22 mouse cellular contexts compared by ENCODE assay signal in genomic region chr13:69772358-69772757, GRCm38 (mm10). TPM values are rescaled to one million over a fixed set of nuclear protein-coding genes. Genes with fewer than 3 reads are reported as not detected.
A peak's percentile ranks its signal among the peaks of the same experiment; 100 is the strongest.
DNase-seq lines count a peak whose midpoint lies in the region; ATAC-seq and TF ChIP-seq lines count a peak whose summit lies in the region.
"Had no signal": no experiment of that assay in that cellular context is flagged by ENCODE, and none has a peak within 500 bp of the region (broad histone marks: within the 10 kb centered on the region; RNA-seq: fewer than 3 reads in every experiment).

No protein-coding gene starts in this region.

- H3K36me3 ChIP-seq in heart, embryonic 12.5 days = no peaks in the 10 kb centered on the region
- no peaks in the 10 kb centered on the region for H3K36me3 ChIP-seq in megakaryocyte, embryonic 14.5 days (replicated peaks; ENCODE audit: low read length)
- no peaks in the 10 kb centered on the region for H3K36me3 ChIP-seq in testis, adult 2 months (ENCODE audit: control insufficient read depth, insufficient read depth, low read length)
- H3K36me3 ChIP-seq: G1E had no signal

- H3K9ac ChIP-seq in heart, embryonic 12.5 days = no peak overlapping the region

- no peaks in the 10 kb centered on the region for H3K4me1 ChIP-seq in heart, embryonic 12.5 days (replicated peaks)
- no peaks in the 10 kb centered on the region; the same call in 1 of the 2 replicates for H3K4me1 ChIP-seq in megakaryocyte, embryonic 14.5 days
- peaks cover 2% of the 10 kb centered on the region; the same call in 1 of the 2 replicates for H3K4me1 ChIP-seq in testis, adult 2 months (ENCODE audit: control insufficient read depth, insufficient read depth, low read length)

- ATAC-seq in heart, embryonic 12.5 days (ENCODE audit: insufficient number of reproducible peaks, low FRiP score) = no peak
- ATAC-seq in megakaryocyte, adult 5-6 weeks (ENCODE audit: poor library complexity, severe bottlenecking) = no peak
- ATAC-seq: activated CD4-positive, CD25-positive, alpha-beta regulatory T cell, adult 4 months; CD4-positive, CD25-positive, alpha-beta regulatory T cell, adult 4 months; Patski had no signal

- WGBS in heart, embryonic 12.5 days = 76% methylated on average over 4 of the region's 4 CpGs

- DNase-seq in heart, adult 11 months = peak; percentile 70
- DNase-seq in testis, postnatal 14 days (ENCODE audit: low spot score) = no peak
- DNase-seq: adrenal gland, adult 2 months; adrenal gland, adult 8-10 months; adrenal gland, postnatal 10 days; adrenal gland, postnatal 14 days; adrenal gland, postnatal 25 days; adrenal gland, postnatal 36 days; B cell, adult 2 months; cerebellum, adult 11 months; cerebellum, adult 11-12 months; cerebellum, adult 18-20 months had no signal

- no peak overlapping the region for H3K4me3 ChIP-seq in heart, embryonic 12.5 days
- H3K4me3 ChIP-seq in megakaryocyte, embryonic 14.5 days (replicated peaks) = peak overlapping the region; percentile 29
- peak overlapping the region; percentile 95 for H3K4me3 ChIP-seq in testis, adult 2 months (ENCODE audit: control insufficient read depth, low read depth, low read length)

- no peak for TF ChIP-seq CTCF in testis, adult 2 months (IDR thresholded peaks at IDR 0.05; ENCODE audit: control insufficient read depth, insufficient read depth, insufficient replicate concordance, low read depth, low read length)

- no peak overlapping the region for H3K27ac ChIP-seq in heart, embryonic 12.5 days (ENCODE audit: poor library complexity, severe bottlenecking)
- H3K27ac ChIP-seq in testis, adult 2 months (ENCODE audit: control insufficient read depth, insufficient read depth, low read depth, low read length) = 0 out of 2 replicates have a peak overlapping the region, but pooled peaks have one; percentile 56

- no peaks in the 10 kb centered on the region for H3K27me3 ChIP-seq in heart, embryonic 12.5 days (replicated peaks)
- H3K27me3 ChIP-seq in megakaryocyte, embryonic 14.5 days (replicated peaks) = peaks cover 2% of the 10 kb centered on the region
- H3K27me3 ChIP-seq in testis, adult 2 months (ENCODE audit: control insufficient read depth, insufficient read depth, low read length) = no peaks in the 10 kb centered on the region
- H3K27me3 ChIP-seq: Patski had no signal

- H3K9me3 ChIP-seq in heart, embryonic 12.5 days (replicated peaks) = peaks cover 6% of the 10 kb centered on the region; the same call in 1 of the 2 replicates
- H3K9me3 ChIP-seq in megakaryocyte, embryonic 14.5 days = peaks cover 33% of the 10 kb centered on the region

- TF ChIP-seq POLR2A in testis, adult 2 months (IDR thresholded peaks at IDR 0.05; ENCODE audit: control insufficient read depth, low read depth, low read length) = peak; percentile 75; the same call in 1 of the 2 replicates

- H3K4me2 ChIP-seq in heart, embryonic 12.5 days = no peak overlapping the region

RNA-seq across cellular contexts. Expression of gene Med10, which starts 29.8 kb away (rescaled TPM):
- polyA plus RNA-seq in heart, embryonic 12.5 days (2016; fragmentation: Nextera tagmentation; extraction: Ambion mirVana) = 105 and 106 TPM in 2 replicates
- 1.5 and 10.2 TPM in 2 replicates for polyA plus RNA-seq in megakaryocyte, embryonic 14.5 days (2012; ENCODE audit: insufficient read depth, low replicate concordance)
- 52.2 and 52.3 TPM in 2 replicates for total RNA-seq in megakaryocyte, adult 5-6 weeks (2015)
- total RNA-seq in megakaryocyte, adult 5-6 weeks (2017) = 67.8 and 102 TPM in 2 replicates
- polyA plus RNA-seq in testis, adult 2 months (2012; rRNA removed) = 182 and 203 TPM in 2 replicates

RNA-seq across cellular contexts. Expression of gene Ube2ql1, which starts 32.7 kb away (rescaled TPM):
- polyA plus RNA-seq in heart, embryonic 12.5 days (2016; fragmentation: Nextera tagmentation; extraction: Ambion mirVana) = 0.54 and 0.70 TPM in 2 replicates
- polyA plus RNA-seq in megakaryocyte, embryonic 14.5 days (2012; ENCODE audit: insufficient read depth, low replicate concordance) = not detected in 2 replicates
- not detected in 2 replicates for total RNA-seq in megakaryocyte, adult 5-6 weeks (2015)
- total RNA-seq in megakaryocyte, adult 5-6 weeks (2017) = not detected in 2 replicates
- polyA plus RNA-seq in testis, adult 2 months (2012; rRNA removed) = 0.08 TPM in 1 of 2 replicates, not detected in the other
- total RNA-seq: CH12.LX, MEL had no signal
- polyA plus RNA-seq: activated CD4-positive, CD25-positive, alpha-beta regulatory T cell, adult 4 months; CD4-positive, CD25-positive, alpha-beta regulatory T cell, adult 4 months; G1E had no signal
